Mouse (Mus musculus) liver, postnatal 0 days (tissue): ENCODE measurements around the gene Lhb.

Experiments
- CTCF ChIP-seq: sonication (generic); IDR thresholded peaks from 2 replicates; pipeline ENCODE4 v1.5.1; 2016; ENCODE audit warnings: antibody characterized with exemption, low read depth
- EP300 ChIP-seq: IDR thresholded peaks from 2 replicates; pipeline ENCODE4 v1.6.1; 2016; ENCODE audit warnings: antibody characterized with exemption, low read depth, mild to moderate bottlenecking

- TF ChIP-seq CTCF, result no peak
- no peak for TF ChIP-seq EP300
These were observed 8.2 kb upstream of the Lhb start for GRCm38 (mm10) chr7:45412421-45412820.
